Mouse (Mus musculus): ENCODE measurements at regions not wholly inside any gene's neighbourhood (a gene's known extent, or its start where the extent isn't known, plus 50 kb on each side); places are given as distances from the start of the nearest gene placed in this dataset.
"Not testable (repeated sequence)": the region's sequence is repeated elsewhere in the genome, so short reads cannot be mapped to it uniquely, and the experiment has no call there.

GRCm38 (mm10) chr2:72667396-72667795, 191.4 kb downstream of the Cdca7 start:
- intact Hi-C loops (cut with DNase I); DNase-seq: not testable (repeated sequence)

- no peak for DNase-seq
These were observed 197.2 kb downstream of the Cdca7 start for GRCm38 (mm10) chr2:72672908-72673901.

GRCm38 (mm10) chr2:72674229-72674628, 198.3 kb downstream of the Cdca7 start:
- peak; percentile 73 to 76 for DNase-seq
- intact Hi-C loops (cut with DNase I): no loop called here

More at GRCm38 (mm10) chr2:72672908-72673901, 197.2 kb downstream of the Cdca7 start:
- intact Hi-C loops (cut with DNase I): no loop called here

- no peak for DNase-seq
- intact Hi-C loops (cut with DNase I): no loop called here
These were observed 199.0 kb downstream of the Cdca7 start for GRCm38 (mm10) chr2:72674856-72675440.

- DNase-seq: no peak
- intact Hi-C loops (cut with DNase I): no loop called here
These were observed 201.8 kb downstream of the Cdca7 start for GRCm38 (mm10) chr2:72677731-72678130.

- peak in 1 of 2 experiments; percentile 17 for DNase-seq
- intact Hi-C loops (cut with DNase I): no loop called here
These were observed 212.1 kb downstream of the Cdca7 start for GRCm38 (mm10) chr2:72688031-72688430.

- intact Hi-C loops (cut with DNase I): no loop called here
- DNase-seq: no peak
These were observed 225.1 kb downstream of the Cdca7 start for GRCm38 (mm10) chr2:72701081-72701480.

GRCm38 (mm10) chr2:72703238-72703637, 227.3 kb downstream of the Cdca7 start:
- DNase-seq: no peak
- intact Hi-C loops (cut with DNase I): no loop called here

- intact Hi-C loops (cut with DNase I): no loop called here
- no peak for DNase-seq
These were observed 232.0 kb downstream of the Cdca7 start for GRCm38 (mm10) chr2:72707676-72708659.

- no peak for DNase-seq
- intact Hi-C loops (cut with DNase I): no loop called here
These were observed 241.0 kb downstream of the Cdca7 start for GRCm38 (mm10) chr2:72716931-72717330.

- intact Hi-C loops (cut with DNase I): loop anchor here (5.0 to 10.0 kb wide), 4 partner anchors 184 to 334 kb away; no protein-coding TSS in a partner anchor
- peak; percentile 68 to 84 for DNase-seq
These were observed 251.5 kb downstream of the Sp3 start for GRCm38 (mm10) chr2:72728699-72729098.

GRCm38 (mm10) chr2:72733371-72733770, 246.9 kb downstream of the Sp3 start:
- intact Hi-C loops (cut with DNase I): loop anchor here (5.0 kb wide), 1 partner anchor 539 kb away; the partner anchor contains the start of gene Sp9
- DNase-seq: no peak

- no peak for DNase-seq
- intact Hi-C loops (cut with DNase I): no loop called here
These were observed 245.2 kb downstream of the Sp3 start for GRCm38 (mm10) chr2:72735035-72735434.

- no peak for DNase-seq
- intact Hi-C loops (cut with DNase I): no loop called here
These were observed 243.6 kb downstream of the Sp3 start for GRCm38 (mm10) chr2:72736685-72737084.

- peak; percentile 51 to 60 for DNase-seq
- intact Hi-C loops (cut with DNase I): no loop called here
These were observed 239.6 kb downstream of the Sp3 start for GRCm38 (mm10) chr2:72740391-72741361.

GRCm38 (mm10) chr2:72741746-72742145, 238.5 kb downstream of the Sp3 start:
- intact Hi-C loops (cut with DNase I): no loop called here
- no peak for DNase-seq

GRCm38 (mm10) chr2:72743651-72744050, 236.6 kb downstream of the Sp3 start:
- intact Hi-C loops (cut with DNase I): no loop called here
- DNase-seq: peak in 1 of 2 experiments; percentile 37

GRCm38 (mm10) chr2:72744901-72745300, 235.3 kb downstream of the Sp3 start:
- no peak for DNase-seq
- intact Hi-C loops (cut with DNase I): no loop called here

GRCm38 (mm10) chr2:72746476-72747215, 233.6 kb downstream of the Sp3 start:
- no peak for DNase-seq
- intact Hi-C loops (cut with DNase I): no loop called here

Data from heart, postnatal 10 days (tissue).